Mouse (Mus musculus): Measurements from ENCODE around the gene Cldn12.

DNA sequence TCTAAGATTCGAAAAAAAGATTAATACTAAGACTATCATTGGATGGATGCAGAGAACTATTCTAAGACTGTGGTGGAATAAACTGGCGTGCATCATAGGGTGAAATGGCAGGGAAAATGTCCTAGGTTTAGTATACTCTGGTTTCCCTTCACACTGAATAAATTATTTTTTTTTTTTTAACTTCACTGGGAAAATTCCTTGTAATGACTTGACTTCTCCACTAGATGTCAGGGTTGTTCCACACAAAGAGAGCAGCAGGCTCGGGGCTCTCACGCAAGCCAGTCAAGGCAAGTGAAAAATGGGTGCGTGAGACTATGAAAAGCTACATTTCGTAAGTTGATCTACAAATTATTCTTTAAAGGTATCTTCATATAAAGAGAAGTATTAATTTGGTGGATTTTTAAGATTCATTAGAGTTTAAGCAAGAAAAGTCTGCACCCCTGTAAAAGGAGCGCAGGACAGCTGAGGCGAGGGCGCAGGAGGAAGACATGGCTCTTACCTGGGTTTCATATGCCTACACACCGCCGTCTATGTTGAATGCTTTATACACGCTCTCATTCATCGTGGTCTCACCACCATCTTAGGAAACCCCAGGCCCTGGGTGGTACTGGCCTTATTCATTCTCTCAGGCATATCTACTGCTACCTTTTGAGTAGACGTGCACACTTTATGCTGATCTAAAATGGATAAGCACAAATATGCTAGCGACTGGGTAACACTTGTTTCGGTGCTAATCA lies 20.3 kb downstream of the Cldn12 start:
- TF ChIP-seq CTCF (IDR thresholded peaks at IDR 0.05; ENCODE audit: low read depth, low read length): peak; percentile 62
- no peak for TF ChIP-seq POLR2A (IDR thresholded peaks at IDR 0.05; ENCODE audit: borderline replicate concordance, low read depth, low read length)

Measured in bone marrow macrophage, adult 2 months (primary cell).